Mouse (Mus musculus): Measurements from ENCODE around the gene C5ar1. TPM values are rescaled to one million over a fixed set of nuclear protein-coding genes. Genes with fewer than 3 reads are reported as not detected.
"Not testable (repeated sequence)": the region's sequence is repeated elsewhere in the genome, so short reads cannot be mapped to it uniquely, and the experiment has no call there.

The C5ar1 gene
- total RNA-seq, 1 experiment from 2014 or later = 4.1 TPM

- no peak for ATAC-seq (replicated peaks in 1 of 2; ENCODE audit: insufficient read depth in 1 of 2, low FRiP score in 2 of 2, low TSS enrichment in 1 of 2, low read depth in 1 of 2, poor library complexity in 2 of 2, severe bottlenecking in 2 of 2)
These were observed 25.6 kb upstream of the C5ar1 start for GRCm38 (mm10) chr7:16284904-16285303.

- no peak for ATAC-seq (replicated peaks in 1 of 2; ENCODE audit: insufficient read depth in 1 of 2, low FRiP score in 2 of 2, low TSS enrichment in 1 of 2, low read depth in 1 of 2, poor library complexity in 2 of 2, severe bottlenecking in 2 of 2)
These were observed 24.7 kb upstream of the C5ar1 start for GRCm38 (mm10) chr7:16284001-16284400.

- ATAC-seq (replicated peaks in 1 of 2; ENCODE audit: insufficient read depth in 1 of 2, low FRiP score in 2 of 2, low TSS enrichment in 1 of 2, low read depth in 1 of 2, poor library complexity in 2 of 2, severe bottlenecking in 2 of 2) = no peak
These were observed 23.0 kb upstream of the C5ar1 start for GRCm38 (mm10) chr7:16282334-16282733.

- ATAC-seq (replicated peaks in 1 of 2; ENCODE audit: insufficient read depth in 1 of 2, low FRiP score in 2 of 2, low TSS enrichment in 1 of 2, low read depth in 1 of 2, poor library complexity in 2 of 2, severe bottlenecking in 2 of 2) = no peak
These were observed 21.4 kb upstream of the C5ar1 start for GRCm38 (mm10) chr7:16280721-16281120.

GRCm38 (mm10) chr7:16274922-16275890 lies 15.9 kb upstream of the C5ar1 start:
- no peak; a peak in 1 of 4 replicates for ATAC-seq (replicated peaks in 1 of 2; ENCODE audit: insufficient read depth in 1 of 2, low FRiP score in 2 of 2, low TSS enrichment in 1 of 2, low read depth in 1 of 2, poor library complexity in 2 of 2, severe bottlenecking in 2 of 2)

GRCm38 (mm10) chr7:16273766-16274140 lies 14.4 kb upstream of the C5ar1 start:
- peak; percentile 60 to 74 for ATAC-seq (replicated peaks in 1 of 2; ENCODE audit: insufficient read depth in 1 of 2, low FRiP score in 2 of 2, low TSS enrichment in 1 of 2, low read depth in 1 of 2, poor library complexity in 2 of 2, severe bottlenecking in 2 of 2)

- ATAC-seq (replicated peaks in 1 of 2; ENCODE audit: insufficient read depth in 1 of 2, low FRiP score in 2 of 2, low TSS enrichment in 1 of 2, low read depth in 1 of 2, poor library complexity in 2 of 2, severe bottlenecking in 2 of 2) = peak; percentile 67 to 74
These were observed 13.9 kb upstream of the C5ar1 start, which contains the start of gene Inafm1 for GRCm38 (mm10) chr7:16273081-16273765. TSS of gene Inafm1 (minus strand) at chr7:16273617.

- peak; percentile 30 to 49; a peak in 3 of 4 replicates for ATAC-seq (replicated peaks in 1 of 2; ENCODE audit: insufficient read depth in 1 of 2, low FRiP score in 2 of 2, low TSS enrichment in 1 of 2, low read depth in 1 of 2, poor library complexity in 2 of 2, severe bottlenecking in 2 of 2)
These were observed 13.3 kb upstream of the C5ar1 start for GRCm38 (mm10) chr7:16272681-16273080.

GRCm38 (mm10) chr7:16271139-16271538 lies 11.8 kb upstream of the C5ar1 start:
- no peak for ATAC-seq (replicated peaks in 1 of 2; ENCODE audit: insufficient read depth in 1 of 2, low FRiP score in 2 of 2, low TSS enrichment in 1 of 2, low read depth in 1 of 2, poor library complexity in 2 of 2, severe bottlenecking in 2 of 2)

- ATAC-seq (replicated peaks in 1 of 2; ENCODE audit: insufficient read depth in 1 of 2, low FRiP score in 2 of 2, low TSS enrichment in 1 of 2, low read depth in 1 of 2, poor library complexity in 2 of 2, severe bottlenecking in 2 of 2) = not testable (repeated sequence)
These were observed 7.3 kb upstream of the C5ar1 start for GRCm38 (mm10) chr7:16266593-16266992.

- ATAC-seq (replicated peaks in 1 of 2; ENCODE audit: insufficient read depth in 1 of 2, low FRiP score in 2 of 2, low TSS enrichment in 1 of 2, low read depth in 1 of 2, poor library complexity in 2 of 2, severe bottlenecking in 2 of 2) = no peak
These were observed 6.5 kb upstream of the C5ar1 start for GRCm38 (mm10) chr7:16265856-16266255.

GRCm38 (mm10) chr7:16263843-16264242 lies 4.5 kb upstream of the C5ar1 start:
- ATAC-seq (replicated peaks in 1 of 2; ENCODE audit: insufficient read depth in 1 of 2, low FRiP score in 2 of 2, low TSS enrichment in 1 of 2, low read depth in 1 of 2, poor library complexity in 2 of 2, severe bottlenecking in 2 of 2) = 0 out of 4 replicates have a peak, but pooled peaks of 1 of the 2 experiments have one; percentile 20

GRCm38 (mm10) chr7:16263015-16263787 lies 3.9 kb upstream of the C5ar1 start:
- ATAC-seq (replicated peaks in 1 of 2; ENCODE audit: insufficient read depth in 1 of 2, low FRiP score in 2 of 2, low TSS enrichment in 1 of 2, low read depth in 1 of 2, poor library complexity in 2 of 2, severe bottlenecking in 2 of 2) = peak; percentile 35 to 49; a peak in 2 of 4 replicates

- no peak for ATAC-seq (replicated peaks in 1 of 2; ENCODE audit: insufficient read depth in 1 of 2, low FRiP score in 2 of 2, low TSS enrichment in 1 of 2, low read depth in 1 of 2, poor library complexity in 2 of 2, severe bottlenecking in 2 of 2)
These were observed 1.8 kb upstream of the C5ar1 start for GRCm38 (mm10) chr7:16261097-16261496.

- ATAC-seq (replicated peaks in 1 of 2; ENCODE audit: insufficient read depth in 1 of 2, low FRiP score in 2 of 2, low TSS enrichment in 1 of 2, low read depth in 1 of 2, poor library complexity in 2 of 2, severe bottlenecking in 2 of 2) = peak; percentile 60 to 69; a peak in 2 of 4 replicates
These were observed 1.5 kb downstream of the C5ar1 start for GRCm38 (mm10) chr7:16257830-16258229.

- ATAC-seq (replicated peaks in 1 of 2; ENCODE audit: insufficient read depth in 1 of 2, low FRiP score in 2 of 2, low TSS enrichment in 1 of 2, low read depth in 1 of 2, poor library complexity in 2 of 2, severe bottlenecking in 2 of 2) = not testable (repeated sequence)
These were observed 3.4 kb downstream of the C5ar1 start for GRCm38 (mm10) chr7:16255963-16256362.

- peak; percentile 19 to 44 for ATAC-seq (replicated peaks in 1 of 2; ENCODE audit: insufficient read depth in 1 of 2, low FRiP score in 2 of 2, low TSS enrichment in 1 of 2, low read depth in 1 of 2, poor library complexity in 2 of 2, severe bottlenecking in 2 of 2)
These were observed 5.1 kb downstream of the C5ar1 start for GRCm38 (mm10) chr7:16254195-16254594.

All from hematopoietic stem cell, adult 5-6 weeks (primary cell).